Mouse (Mus musculus) adrenal gland, postnatal 25 days (tissue): ENCODE measurements around the gene Apol9b. TPM values are rescaled to one million over a fixed set of nuclear protein-coding genes. Genes with fewer than 3 reads are reported as not detected.

Source experiments
- DNase-seq: peaks from one replicate; pipeline ENCODE4 v3.0.0; 2021; ENCODE audit warnings: mixed read lengths
- total RNA-seq: library from RNA; stranded (reverse); gene quantifications from 2 replicates; pipeline ENCODE4 v1.2.3, GENCODE M21; 2021

The Apol9b gene
- total RNA-seq, 1 experiment from 2014 or later = 1.2 TPM

DNA sequence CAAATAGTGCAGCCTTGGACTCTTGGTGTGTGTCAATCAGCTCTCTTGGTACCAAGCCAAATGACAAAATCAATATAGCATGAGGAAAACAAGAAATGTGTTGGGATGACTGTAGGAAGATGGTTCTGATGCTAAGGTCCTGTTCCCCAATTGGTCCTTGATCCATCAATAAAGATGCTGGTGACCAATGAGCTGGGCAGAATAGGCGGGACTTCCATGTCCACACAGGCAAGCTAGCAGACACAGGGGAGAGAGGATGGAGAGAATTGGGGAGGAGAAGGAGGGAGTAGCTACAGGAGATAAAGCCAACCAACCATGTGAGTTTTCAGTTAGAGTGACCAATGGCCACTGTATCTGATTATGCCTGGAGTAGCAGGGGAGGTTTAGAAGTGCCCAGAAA is 17.5 kb downstream of the Apol9b start:
- no peak for DNase-seq

GRCm38 (mm10) chr15:77748414-77748813 is 19.6 kb downstream of the Apol9b start:
- DNase-seq = no peak

DNA sequence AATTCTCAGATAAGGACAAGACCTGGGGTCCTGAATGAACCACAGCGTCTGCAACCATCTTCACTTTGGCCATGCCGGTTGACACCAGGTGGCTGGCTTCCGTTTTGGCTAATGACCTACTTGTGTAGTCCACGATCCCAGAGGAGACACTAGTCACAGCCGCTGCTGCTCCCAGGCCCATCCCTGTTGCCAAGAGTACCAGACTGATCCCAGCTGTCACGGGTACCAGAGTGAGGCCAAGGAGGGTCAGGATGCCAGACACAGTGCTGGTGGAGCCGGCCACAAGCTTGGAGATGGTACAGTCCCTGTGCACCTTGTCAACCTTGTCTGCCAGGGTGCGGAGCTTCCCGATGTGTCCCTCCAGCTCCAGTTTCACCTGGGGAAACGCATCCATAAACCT is 20.9 kb downstream of the Apol9b start:
- DNase-seq = no peak

DNA sequence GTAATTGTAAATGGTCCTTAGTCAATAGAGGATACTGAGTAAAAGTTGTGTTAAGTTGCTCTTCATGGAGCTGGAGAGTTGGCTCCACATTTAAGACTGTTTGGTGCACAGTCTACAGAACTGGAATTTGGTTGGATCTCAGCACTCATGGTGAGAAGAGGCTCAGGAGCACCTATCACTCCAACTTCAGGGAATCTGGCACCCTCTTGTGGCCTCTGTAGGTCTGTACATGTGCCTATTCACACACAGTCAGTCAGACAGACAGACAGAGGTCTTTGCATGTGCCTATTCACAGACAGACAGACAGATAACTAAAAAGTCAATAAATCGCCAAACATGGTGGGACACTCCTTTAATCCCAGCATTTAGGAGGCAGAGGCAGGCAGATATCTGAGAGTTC is 21.6 kb downstream of the Apol9b start:
- DNase-seq = peak; percentile 55

DNA sequence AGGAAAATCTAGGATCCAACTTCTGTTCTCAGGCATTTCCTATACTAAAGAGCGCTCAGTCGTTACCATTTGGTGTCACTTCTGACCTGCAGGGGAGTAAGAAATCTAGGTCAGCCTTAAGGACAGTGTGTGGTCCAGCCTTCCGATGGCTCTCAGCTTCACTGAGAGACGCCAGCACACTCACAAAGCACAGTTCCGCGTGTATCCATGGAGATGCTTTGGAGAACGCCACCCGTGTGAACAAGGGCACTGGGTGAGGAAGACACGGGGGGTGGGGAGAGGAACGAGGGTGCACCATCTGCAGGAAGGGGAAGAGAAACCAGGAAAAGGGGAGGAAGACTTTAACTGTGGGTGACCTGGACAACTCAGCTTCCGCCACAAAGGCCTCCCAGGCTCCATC is 23.6 kb downstream of the Apol9b start:
- no peak for DNase-seq

- DNase-seq = no peak
These were observed 26.3 kb downstream of the Apol9b start for GRCm38 (mm10) chr15:77755132-77755531.

DNA sequence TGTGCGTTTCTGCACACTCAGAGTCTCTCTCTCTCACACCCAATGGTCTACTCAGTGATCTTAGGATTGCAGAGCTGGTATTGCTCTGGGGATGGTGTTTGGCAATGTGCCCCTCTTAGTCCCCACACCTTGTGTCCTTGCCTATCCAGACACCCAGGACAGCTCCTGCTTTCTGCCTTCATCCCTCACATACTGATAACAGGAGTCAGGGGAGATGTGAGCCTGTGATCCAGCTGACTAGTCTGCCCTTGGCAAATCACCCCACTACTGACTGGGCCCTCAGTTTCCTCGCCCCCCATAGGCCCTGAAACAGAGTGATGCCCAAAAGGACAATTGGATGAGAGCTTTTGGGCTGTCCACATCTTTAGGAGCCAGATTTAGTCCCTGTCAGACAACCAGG is 27.2 kb downstream of the Apol9b start:
- DNase-seq = no peak

DNA sequence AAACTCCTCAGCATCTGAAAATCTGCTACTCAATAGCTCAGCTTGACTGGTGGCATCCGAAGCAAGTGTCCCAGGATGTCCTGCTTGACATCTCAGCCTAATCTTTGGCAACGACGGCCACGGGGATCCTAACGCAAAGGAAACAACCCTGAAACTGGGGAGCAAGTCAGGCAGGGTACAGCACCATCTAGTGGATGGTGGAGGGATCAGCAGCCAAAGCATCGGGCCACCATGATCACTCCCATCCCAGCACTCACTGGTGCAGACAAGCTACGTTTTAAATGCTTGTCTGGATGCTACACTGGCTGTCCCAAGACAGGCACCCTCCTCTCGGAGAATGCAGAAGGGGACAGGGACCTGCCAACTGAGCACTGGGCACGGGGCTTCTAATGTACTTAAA is 28.0 kb downstream of the Apol9b start, which contains the start of gene Apol8:
Apol8 (minus strand) TSS at position 156 of the 400 bp plus-strand sequence.
- peak; percentile 56 for DNase-seq

GRCm38 (mm10) chr15:77757586-77758226 is 28.9 kb downstream of the Apol9b start:
- no peak for DNase-seq

GRCm38 (mm10) chr15:77760037-77760436 is 31.2 kb downstream of the Apol9b start:
- no peak for DNase-seq

GRCm38 (mm10) chr15:77761083-77761482 is 32.2 kb downstream of the Apol9b start:
- peak; percentile 61 for DNase-seq

- DNase-seq = peak; percentile 58
These were observed 32.9 kb downstream of the Apol9b start for GRCm38 (mm10) chr15:77761561-77762380.

- DNase-seq = no peak
These were observed 34.2 kb downstream of the Apol9b start for GRCm38 (mm10) chr15:77763050-77763449.

GRCm38 (mm10) chr15:77763702-77764101 is 34.9 kb downstream of the Apol9b start:
- DNase-seq = peak; percentile 52

DNA sequence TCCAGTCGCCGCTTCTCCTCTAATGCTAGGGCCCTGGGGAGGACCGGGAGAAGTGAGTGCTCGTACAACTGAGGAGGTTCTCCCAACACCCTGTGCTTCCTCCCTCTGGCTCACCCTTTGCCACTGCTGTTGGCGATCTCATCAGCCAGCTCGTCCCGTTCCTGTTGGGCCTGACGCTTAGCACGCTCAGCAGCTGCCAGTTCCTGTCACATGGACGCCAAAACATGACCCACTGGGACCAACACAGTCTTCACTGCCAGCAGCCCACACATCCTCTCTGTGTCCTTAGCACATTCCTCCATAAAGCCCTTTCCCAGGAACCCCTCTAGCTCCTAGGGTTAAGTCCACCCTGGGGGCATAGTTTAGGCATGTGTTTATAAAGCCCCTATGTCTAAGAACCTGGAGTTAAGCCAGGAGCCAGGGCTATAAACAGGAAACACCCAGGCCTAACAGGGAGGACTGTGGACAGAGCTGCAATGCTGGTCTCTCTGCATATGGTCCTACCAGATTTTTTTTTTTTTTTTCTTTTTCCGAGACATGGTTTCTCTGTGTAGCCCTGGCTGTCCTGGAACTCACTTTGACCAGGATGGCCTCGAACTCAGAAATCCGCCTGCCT is 35.7 kb downstream of the Apol9b start:
- peak; percentile 45 for DNase-seq

- DNase-seq = no peak
These were observed 36.8 kb downstream of the Apol9b start for GRCm38 (mm10) chr15:77765484-77766093.

- no peak for DNase-seq
These were observed 38.1 kb downstream of the Apol9b start for GRCm38 (mm10) chr15:77766981-77767380.

- no peak for DNase-seq
These were observed 41.5 kb downstream of the Apol9b start for GRCm38 (mm10) chr15:77770341-77770740.

- DNase-seq = no peak
These were observed 42.1 kb downstream of the Apol9b start for GRCm38 (mm10) chr15:77770942-77771341.

- DNase-seq = no peak
These were observed 44.5 kb downstream of the Apol9b start for GRCm38 (mm10) chr15:77773099-77773915.

- no peak for DNase-seq
These were observed 45.5 kb downstream of the Apol9b start for GRCm38 (mm10) chr15:77774303-77774702.
